Mouse (Mus musculus) monocyte, adult 5-6 weeks (primary cell): ENCODE measurements around the gene Drp2. TPM values are rescaled to one million over a fixed set of nuclear protein-coding genes. Genes with fewer than 3 reads are reported as not detected.

ENCODE experiments used
- ATAC-seq: fragments of 153-309, 156-312 bp; replicated peaks from 2 replicates; pipeline ENCODE4 v1.8.0; 2017; ENCODE audit warnings: mild to moderate bottlenecking; ENCODE audit not compliant: low TSS enrichment, insufficient number of reproducible peaks, severe bottlenecking, poor library complexity, low FRiP score
- total RNA-seq: library from RNA; stranded (forward); fragments of 200-1000, 200-491, 200-594 nt; gene quantifications from 3 replicates; pipeline ENCODE4 v1.2.3, GENCODE M21; 2017

The Drp2 gene
- total RNA-seq: 0.10 to 1.1 TPM in 2 of 3 replicates, not detected in the other

- no peak for ATAC-seq
Measured at GRCm38 (mm10) chrX:134403863-134404583, at the start of gene Drp2. Gene Drp2 (plus strand): TSS chrX:134404551.

- ATAC-seq: no peak
Measured at GRCm38 (mm10) chrX:134359336-134359735, 45.0 kb upstream of the Drp2 start.

- no peak for ATAC-seq
Measured at GRCm38 (mm10) chrX:134362156-134362555, 42.2 kb upstream of the Drp2 start.

GRCm38 (mm10) chrX:134365421-134365820 is 38.9 kb upstream of the Drp2 start:
- ATAC-seq: no peak

GRCm38 (mm10) chrX:134366547-134366946 is 37.8 kb upstream of the Drp2 start:
- ATAC-seq: no peak

- ATAC-seq: no peak
Measured at GRCm38 (mm10) chrX:134371279-134371678, 33.1 kb upstream of the Drp2 start.

GRCm38 (mm10) chrX:134374190-134374589 is 30.2 kb upstream of the Drp2 start:
- ATAC-seq: no peak

- ATAC-seq: no peak
Measured at GRCm38 (mm10) chrX:134384896-134385295, 19.5 kb upstream of the Drp2 start.

- no peak for ATAC-seq
Measured at GRCm38 (mm10) chrX:134398972-134399371, 5.4 kb upstream of the Drp2 start.

GRCm38 (mm10) chrX:134404584-134404955 is 219 bp downstream of the Drp2 start:
- ATAC-seq: no peak

GRCm38 (mm10) chrX:134409354-134409900 is 5.1 kb downstream of the Drp2 start:
- no peak for ATAC-seq

GRCm38 (mm10) chrX:134412096-134412495 is 7.7 kb downstream of the Drp2 start:
- ATAC-seq: no peak

- ATAC-seq: no peak
Measured at GRCm38 (mm10) chrX:134420097-134420496, 15.7 kb downstream of the Drp2 start.

GRCm38 (mm10) chrX:134424263-134424662 is 19.9 kb downstream of the Drp2 start:
- no peak for ATAC-seq

- ATAC-seq: no peak
Measured at GRCm38 (mm10) chrX:134425798-134426197, 21.4 kb downstream of the Drp2 start.

- no peak for ATAC-seq
Measured at GRCm38 (mm10) chrX:134426819-134427218, 22.5 kb downstream of the Drp2 start.

GRCm38 (mm10) chrX:134427307-134427706 is 23.0 kb downstream of the Drp2 start:
- ATAC-seq: no peak

GRCm38 (mm10) chrX:134474988-134475710 is 70.8 kb downstream of the Drp2 start:
- no peak for ATAC-seq

GRCm38 (mm10) chrX:134476290-134476689 is 71.9 kb downstream of the Drp2 start, which contains the start of gene Taf7l:
Gene Taf7l (minus strand): TSS chrX:134476490.
- no peak for ATAC-seq

GRCm38 (mm10) chrX:134481720-134482119 is 77.4 kb downstream of the Drp2 start:
- no peak for ATAC-seq
